Mouse (Mus musculus): Measurements from ENCODE around the gene Prss8.
"Not testable (repeated sequence)": the region's sequence is repeated elsewhere in the genome, so short reads cannot be mapped to it uniquely, and the experiment has no call there.

The Prss8 gene

DNA sequence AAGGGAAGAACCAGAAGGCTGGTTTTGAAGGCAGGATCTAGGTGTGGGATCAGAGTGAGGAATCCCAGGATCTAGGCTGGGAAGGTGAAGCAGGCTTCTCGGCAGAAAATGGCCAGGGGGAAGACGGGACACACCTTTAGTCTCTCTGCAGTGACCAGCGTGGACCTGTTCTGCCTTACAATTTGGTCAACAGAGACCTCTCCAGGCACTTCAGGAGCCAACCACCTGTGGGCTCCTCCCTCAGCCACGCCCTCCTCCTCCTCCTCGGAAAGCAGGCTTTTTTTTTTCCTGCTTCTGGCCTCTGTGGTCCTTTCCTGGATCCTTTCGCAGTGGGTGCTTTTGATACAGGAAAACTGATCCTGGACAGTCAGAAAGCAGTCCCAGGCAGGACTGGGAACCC lies at the start of gene Prss8:
Gene Prss8, minus strand, starts transcription at position 182 of the 400 bp plus-strand sequence.
- H3K36me3 ChIP-seq (ENCODE audit: control insufficient read depth, insufficient read depth, low read length, poor library complexity, severe bottlenecking) = no peaks in the 10 kb centered on the region
- no peak for DNase-seq (ENCODE audit: low read depth, low spot score)
- no peaks in the 10 kb centered on the region for H3K27me3 ChIP-seq (ENCODE audit: control insufficient read depth, insufficient read depth, low read length, poor library complexity, severe bottlenecking)

DNA sequence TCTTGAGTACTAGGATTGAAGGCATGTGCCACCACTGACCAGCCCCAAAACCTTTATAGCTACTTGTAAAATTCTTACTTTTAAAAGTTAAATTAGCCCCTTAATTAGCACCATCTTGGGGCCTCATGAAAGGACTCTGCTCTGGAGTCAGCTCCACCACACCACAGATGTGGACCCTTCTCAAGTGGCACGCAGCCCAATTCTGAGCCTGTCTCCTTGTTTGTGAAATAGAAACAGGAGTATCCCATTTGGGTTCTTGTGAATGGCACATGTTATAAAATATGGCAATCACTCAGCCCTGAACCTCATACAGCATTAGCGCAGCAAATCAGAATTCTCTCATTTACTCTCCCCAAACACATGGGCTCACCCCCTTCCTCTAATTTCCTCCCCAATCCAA lies 49.0 kb upstream of the Prss8 start:
- Histone ChIP-seq H3K27me3 (ENCODE audit: control insufficient read depth, insufficient read depth, low read length, poor library complexity, severe bottlenecking) (no peaks in the 10 kb centered on the region), H3K36me3 (ENCODE audit: control insufficient read depth, insufficient read depth, low read length, poor library complexity, severe bottlenecking) (peaks cover 42% of the 10 kb centered on the region)
- DNase-seq (ENCODE audit: low read depth, low spot score) = no peak

- DNase-seq (ENCODE audit: low read depth, low spot score) = no peak
- Histone ChIP-seq H3K27me3 (ENCODE audit: control insufficient read depth, insufficient read depth, low read length, poor library complexity, severe bottlenecking) (no peaks in the 10 kb centered on the region), H3K36me3 (ENCODE audit: control insufficient read depth, insufficient read depth, low read length, poor library complexity, severe bottlenecking) (peaks cover 52% of the 10 kb centered on the region)
These were observed 44.6 kb upstream of the Prss8 start for GRCm38 (mm10) chr7:127974413-127974930.

- Histone ChIP-seq H3K27me3 (ENCODE audit: control insufficient read depth, insufficient read depth, low read length, poor library complexity, severe bottlenecking) (no peaks in the 10 kb centered on the region), H3K36me3 (ENCODE audit: control insufficient read depth, insufficient read depth, low read length, poor library complexity, severe bottlenecking) (peaks cover 20% of the 10 kb centered on the region)
- DNase-seq (ENCODE audit: low read depth, low spot score) = no peak
These were observed 38.3 kb upstream of the Prss8 start for GRCm38 (mm10) chr7:127967922-127968828.

DNA sequence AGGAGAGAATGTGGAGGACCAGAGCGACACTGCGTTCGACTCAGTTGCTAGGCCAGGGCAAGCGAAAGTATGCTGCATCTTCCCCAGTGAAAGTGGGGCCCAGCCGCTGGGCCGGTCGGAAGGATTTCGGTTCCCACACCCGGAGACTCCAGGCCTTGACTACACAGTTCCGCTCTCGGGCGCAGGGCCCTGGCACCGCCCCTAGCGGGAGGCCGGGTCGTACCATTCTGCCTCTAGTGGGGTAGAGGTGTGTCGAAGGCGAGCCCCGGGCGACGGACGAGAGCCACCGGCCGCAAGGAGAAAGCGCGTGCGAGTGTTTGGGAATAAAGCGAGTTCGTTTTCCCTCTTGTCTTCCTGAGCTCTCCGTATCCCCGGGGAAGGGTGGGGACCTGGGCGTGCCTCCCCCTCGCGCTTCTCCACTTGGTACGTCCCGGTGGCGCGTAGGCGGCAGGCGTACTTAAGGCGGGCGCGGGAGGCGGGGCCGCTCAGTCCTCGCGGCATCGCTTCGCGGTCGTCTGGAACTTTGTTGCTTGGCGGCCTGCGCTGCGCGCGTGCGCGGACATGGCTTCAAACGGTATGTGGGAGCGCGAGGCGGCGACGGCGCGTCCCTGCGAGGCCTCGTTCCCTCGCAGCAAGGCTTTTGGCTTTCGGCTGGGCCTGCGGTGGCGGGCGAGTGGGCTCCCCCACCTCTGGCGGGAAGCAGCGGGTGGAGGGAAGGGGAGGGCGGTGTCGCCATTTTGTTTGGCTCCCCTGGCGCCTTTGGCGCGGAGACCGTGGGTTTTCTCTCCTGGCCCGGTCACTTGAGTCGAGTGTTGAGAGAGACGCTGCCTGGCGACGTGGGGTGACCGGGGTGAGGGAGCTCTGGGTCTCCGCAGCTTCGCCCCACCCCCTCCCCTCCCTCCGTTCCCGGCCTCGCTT lies 37.4 kb upstream of the Prss8 start, which contains the start of gene Fus:
Gene Fus, plus strand, starts transcription at position 454 of the 918 bp plus-strand sequence.
- Histone ChIP-seq H3K36me3 (ENCODE audit: control insufficient read depth, insufficient read depth, low read length, poor library complexity, severe bottlenecking) (peaks cover 14% of the 10 kb centered on the region), H3K27me3 (ENCODE audit: control insufficient read depth, insufficient read depth, low read length, poor library complexity, severe bottlenecking) (no peaks in the 10 kb centered on the region)
- peak; percentile 96 for DNase-seq (ENCODE audit: low read depth, low spot score)

DNA sequence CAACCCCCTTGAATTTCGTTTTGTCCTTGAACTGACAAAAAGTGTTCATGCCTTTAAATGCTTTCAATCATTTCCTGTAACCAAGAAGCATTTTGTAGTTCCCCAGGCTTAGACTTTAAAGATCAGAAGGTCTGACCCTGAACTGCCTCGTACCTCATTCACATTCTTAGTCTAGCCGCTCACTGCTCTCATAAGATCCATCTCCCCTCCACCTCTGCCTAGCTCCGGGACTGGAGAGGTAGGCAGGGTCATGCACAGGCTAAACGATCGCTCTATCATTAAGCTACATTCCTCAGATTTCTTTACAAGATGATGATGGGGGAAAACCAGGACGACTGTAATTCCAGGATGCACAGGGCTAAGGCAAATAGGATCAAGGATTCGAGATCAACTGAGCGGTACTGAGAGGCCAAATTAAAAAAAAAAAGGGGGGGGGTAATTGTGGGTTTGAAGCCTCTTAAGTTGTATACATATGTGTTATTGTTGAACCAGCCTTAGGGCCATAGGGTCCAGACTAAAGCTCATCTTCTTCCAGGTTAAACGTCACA lies 36.5 kb upstream of the Prss8 start:
- H3K27me3 ChIP-seq (ENCODE audit: control insufficient read depth, insufficient read depth, low read length, poor library complexity, severe bottlenecking) = no peaks in the 10 kb centered on the region
- no peak for DNase-seq (ENCODE audit: low read depth, low spot score)
- H3K36me3 ChIP-seq (ENCODE audit: control insufficient read depth, insufficient read depth, low read length, poor library complexity, severe bottlenecking) = peaks cover 10% of the 10 kb centered on the region

DNA sequence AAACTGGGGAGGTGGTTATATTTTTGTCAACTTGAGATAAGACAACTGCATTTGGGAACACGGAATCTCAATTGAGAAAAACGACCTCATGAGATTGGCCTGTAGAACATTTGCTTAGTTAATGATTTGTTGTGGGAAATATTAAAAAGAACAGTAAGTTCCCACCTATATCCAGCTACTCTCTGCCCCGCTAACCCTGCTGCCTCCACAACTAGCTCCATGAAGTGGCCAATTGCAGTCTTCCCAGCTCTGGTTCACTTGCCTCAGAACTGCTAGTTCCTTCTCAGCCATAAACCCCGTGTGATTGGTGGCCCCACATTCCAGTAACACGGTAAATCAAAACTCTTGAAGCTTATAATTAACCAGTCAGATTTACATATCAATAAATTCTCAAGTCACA lies 29.5 kb upstream of the Prss8 start:
- DNase-seq (ENCODE audit: low read depth, low spot score) = no peak
- no peaks in the 10 kb centered on the region for H3K36me3 ChIP-seq (ENCODE audit: control insufficient read depth, insufficient read depth, low read length, poor library complexity, severe bottlenecking)
- no peaks in the 10 kb centered on the region for H3K27me3 ChIP-seq (ENCODE audit: control insufficient read depth, insufficient read depth, low read length, poor library complexity, severe bottlenecking)

DNA sequence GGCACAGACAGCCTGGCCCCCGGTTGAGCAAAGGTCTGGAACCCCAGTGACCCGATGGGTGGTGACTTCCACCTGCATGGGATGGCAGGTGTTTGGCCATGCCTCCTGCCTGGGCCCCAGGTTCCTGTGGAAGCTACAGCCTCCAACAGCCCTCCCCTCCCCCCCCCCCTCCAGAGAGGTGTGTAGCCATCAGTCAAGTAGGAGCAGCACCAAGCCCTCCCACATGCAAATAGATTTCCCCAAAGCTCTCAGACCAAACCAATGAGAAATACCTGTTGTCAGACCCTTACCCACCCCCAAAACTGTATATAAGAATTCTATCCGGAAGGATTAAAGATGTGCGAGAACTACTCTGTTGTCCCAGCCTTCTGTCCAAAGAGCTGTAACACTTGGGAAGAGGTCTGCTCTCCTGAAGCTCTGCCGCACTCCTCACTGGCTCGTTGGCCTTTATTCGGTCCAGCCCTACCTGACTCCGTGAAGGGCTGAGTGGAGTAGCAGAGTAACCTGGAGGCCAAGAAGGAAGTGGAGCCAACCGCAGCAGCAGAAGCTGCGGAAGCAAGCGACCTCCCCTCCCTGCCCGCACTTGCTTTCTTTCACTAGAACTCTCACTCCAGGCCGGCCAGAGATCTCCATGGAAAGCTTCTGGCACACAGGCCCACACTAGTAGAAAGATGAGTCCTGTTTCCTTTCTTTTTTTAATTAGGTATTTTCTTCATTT lies 23.1 kb upstream of the Prss8 start:
- Histone ChIP-seq H3K27me3 (ENCODE audit: control insufficient read depth, insufficient read depth, low read length, poor library complexity, severe bottlenecking) (no peaks in the 10 kb centered on the region), H3K36me3 (ENCODE audit: control insufficient read depth, insufficient read depth, low read length, poor library complexity, severe bottlenecking) (no peaks in the 10 kb centered on the region)
- peak; percentile 26 for DNase-seq (ENCODE audit: low read depth, low spot score)

- no peak for DNase-seq (ENCODE audit: low read depth, low spot score)
- Histone ChIP-seq H3K36me3 (ENCODE audit: control insufficient read depth, insufficient read depth, low read length, poor library complexity, severe bottlenecking) (no peaks in the 10 kb centered on the region), H3K27me3 (ENCODE audit: control insufficient read depth, insufficient read depth, low read length, poor library complexity, severe bottlenecking) (no peaks in the 10 kb centered on the region)
These were observed 16.6 kb upstream of the Prss8 start, which contains the start of gene Prss36 for GRCm38 (mm10) chr7:127946470-127947023. Gene Prss36 (minus strand): TSS chr7:127946725.

- no peak for DNase-seq (ENCODE audit: low read depth, low spot score)
- Histone ChIP-seq H3K36me3 (ENCODE audit: control insufficient read depth, insufficient read depth, low read length, poor library complexity, severe bottlenecking) (no peaks in the 10 kb centered on the region), H3K27me3 (ENCODE audit: control insufficient read depth, insufficient read depth, low read length, poor library complexity, severe bottlenecking) (no peaks in the 10 kb centered on the region)
These were observed 14.7 kb upstream of the Prss8 start for GRCm38 (mm10) chr7:127944614-127945013.

DNA sequence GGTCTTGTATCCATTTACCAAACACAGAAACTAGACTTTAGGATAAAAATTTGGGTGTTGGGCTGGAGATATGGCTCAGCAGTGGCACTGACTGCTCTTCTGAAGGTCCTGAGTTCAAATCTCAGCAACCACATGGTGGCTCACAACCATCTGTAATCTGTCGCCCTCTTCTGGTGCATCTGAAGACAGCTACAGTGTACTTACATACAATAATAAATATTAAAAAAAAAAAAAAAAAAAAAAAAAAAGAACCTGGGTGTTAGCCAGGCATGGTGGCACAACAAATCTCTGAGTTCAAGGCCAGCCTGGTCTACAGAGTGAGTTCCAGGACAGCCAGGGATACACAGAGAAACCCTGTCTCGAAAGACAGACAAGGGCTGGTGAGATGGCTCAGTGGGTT lies 12.2 kb upstream of the Prss8 start:
- H3K36me3 ChIP-seq (ENCODE audit: control insufficient read depth, insufficient read depth, low read length, poor library complexity, severe bottlenecking); H3K27me3 ChIP-seq (ENCODE audit: control insufficient read depth, insufficient read depth, low read length, poor library complexity, severe bottlenecking): not testable (repeated sequence)
- DNase-seq (ENCODE audit: low read depth, low spot score) = peak; percentile 55

GRCm38 (mm10) chr7:127936216-127936884 lies 6.4 kb upstream of the Prss8 start:
- Histone ChIP-seq H3K36me3 (ENCODE audit: control insufficient read depth, insufficient read depth, low read length, poor library complexity, severe bottlenecking) (no peaks in the 10 kb centered on the region), H3K27me3 (ENCODE audit: control insufficient read depth, insufficient read depth, low read length, poor library complexity, severe bottlenecking) (no peaks in the 10 kb centered on the region)
- DNase-seq (ENCODE audit: low read depth, low spot score) = no peak

- H3K36me3 ChIP-seq (ENCODE audit: control insufficient read depth, insufficient read depth, low read length, poor library complexity, severe bottlenecking) = no peaks in the 10 kb centered on the region
- no peak for DNase-seq (ENCODE audit: low read depth, low spot score)
- H3K27me3 ChIP-seq (ENCODE audit: control insufficient read depth, insufficient read depth, low read length, poor library complexity, severe bottlenecking) = no peaks in the 10 kb centered on the region
These were observed 5.8 kb upstream of the Prss8 start for GRCm38 (mm10) chr7:127935748-127936159.
